Mouse (Mus musculus) E14TG2a.4 (cell line): ENCODE data around the gene Tepp.

Experiments
- CTCF ChIP-seq: conservative IDR thresholded peaks from 2 replicates; pipeline ENCODE4 v1.5.1; 2014; ENCODE audit warnings: low read length
- NANOG ChIP-seq: IDR thresholded peaks from 2 replicates; pipeline ENCODE4 v1.6.1; 2014; ENCODE audit warnings: borderline replicate concordance, low read length, mixed read lengths
- POU5F1 ChIP-seq: IDR thresholded peaks from 2 replicates; pipeline ENCODE4 v1.6.1; 2014; ENCODE audit warnings: low read length, borderline replicate concordance

DNA sequence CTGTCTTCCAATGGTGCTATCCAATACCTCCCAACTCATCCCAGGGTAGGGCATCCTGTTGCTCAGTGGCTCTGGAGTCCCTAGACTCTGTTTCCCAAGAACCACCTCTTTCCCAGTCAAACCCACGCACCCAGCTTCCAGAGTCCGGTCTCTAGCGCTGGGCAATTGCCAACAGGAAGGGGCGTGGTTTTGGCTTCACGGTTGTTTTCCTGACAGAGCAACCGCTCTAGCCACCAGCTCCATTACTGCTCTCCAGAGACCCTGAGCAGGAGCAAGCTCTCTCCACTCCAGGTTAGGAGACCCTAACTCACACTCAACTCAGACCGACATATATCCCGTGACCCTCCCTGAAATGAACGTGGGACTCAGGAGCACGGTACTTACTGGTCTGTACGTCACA lies 17.2 kb upstream of the Tepp start:
- TF ChIP-seq CTCF (no peak), POU5F1 (no peak), NANOG (no peak)
